Mouse (Mus musculus): Measurements from ENCODE around the gene Cachd1. TPM values are rescaled to one million over a fixed set of nuclear protein-coding genes. Genes with fewer than 3 reads are reported as not detected.

Gene Cachd1
- total RNA-seq, 2 experiments from 2014 or later, result 2.6 to 4.2 TPM

DNA sequence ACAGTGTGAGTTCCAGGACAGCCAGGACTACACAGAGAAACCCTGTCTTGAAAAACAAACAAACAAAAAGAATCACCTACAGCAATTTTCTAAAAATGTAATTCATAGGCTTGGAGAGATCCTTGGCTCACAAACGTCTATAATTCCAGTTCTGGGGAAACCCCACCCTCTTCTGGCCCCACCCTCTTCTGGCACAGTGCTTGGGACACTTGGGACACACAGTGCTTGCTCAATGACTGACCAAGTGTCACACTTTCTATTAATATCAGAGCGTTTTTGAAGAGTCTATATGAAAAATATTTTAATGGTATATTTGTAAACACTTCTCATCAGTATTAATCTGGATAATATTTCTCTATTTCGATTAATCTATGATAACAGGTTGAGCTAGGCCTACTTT, 256.6 kb downstream of the Cachd1 start:
- no peak for DNase-seq
- H3K27ac ChIP-seq, result no peak overlapping the region
- no peak overlapping the region for H3K4me3 ChIP-seq
- intact Hi-C loops (cut with DNase I), result no loop called here
- TF ChIP-seq CTCF (IDR thresholded peaks at IDR 0.05), result no peak

GRCm38 (mm10) chr4:101035131-101035530, 258.7 kb downstream of the Cachd1 start:
- Histone ChIP-seq H3K4me3 (no peak overlapping the region), H3K27ac (no peak overlapping the region)
- DNase-seq, result no peak
- intact Hi-C loops (cut with DNase I), result no loop called here
- no peak for TF ChIP-seq CTCF (IDR thresholded peaks at IDR 0.05)

DNA sequence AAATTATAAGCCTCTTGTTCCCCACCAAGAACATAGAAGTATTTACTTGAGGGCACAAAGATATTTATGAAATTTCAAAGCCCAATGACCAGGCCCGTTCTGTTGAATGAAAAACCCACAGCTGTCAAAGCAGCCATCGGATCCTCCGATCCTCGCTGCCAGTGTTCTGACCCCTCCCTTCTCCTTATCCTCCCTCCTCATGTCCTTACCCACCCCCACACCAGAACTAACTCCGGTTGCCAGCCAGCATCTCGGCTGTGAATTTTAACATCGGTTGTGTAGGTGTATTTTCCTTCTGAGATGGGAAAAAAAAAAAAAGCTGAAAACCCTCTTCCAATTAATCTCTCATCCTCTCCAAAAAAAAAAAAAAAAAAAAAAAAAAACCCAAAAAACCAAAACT, 260.7 kb downstream of the Cachd1 start:
- H3K4me3 ChIP-seq, result no peak overlapping the region
- peak overlapping the region; percentile 32; the same call in 1 of the 2 replicates for H3K27ac ChIP-seq
- DNase-seq, result no peak
- intact Hi-C loops (cut with DNase I), result no loop called here
- no peak for TF ChIP-seq CTCF (IDR thresholded peaks at IDR 0.05)

DNA sequence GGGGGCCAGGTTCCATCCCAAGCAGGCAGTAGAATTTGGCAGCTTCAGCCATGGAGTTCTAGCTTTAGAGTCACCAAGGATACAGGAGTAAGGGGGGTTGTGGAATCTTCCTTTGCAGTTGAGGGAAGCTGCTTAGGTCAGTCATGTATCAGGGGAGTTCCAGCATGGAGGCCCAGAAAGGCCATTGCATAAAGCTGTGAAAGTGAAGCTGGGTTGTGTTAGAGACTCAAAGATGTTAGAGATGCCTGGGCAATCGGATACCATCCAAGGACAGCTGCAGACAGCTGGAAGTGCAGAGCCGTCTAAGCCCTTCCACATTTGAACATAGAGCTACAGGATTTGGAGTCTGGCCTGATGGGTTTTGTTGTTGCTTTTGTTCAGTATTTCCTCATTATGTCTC, 267.2 kb downstream of the Cachd1 start:
- TF ChIP-seq CTCF (IDR thresholded peaks at IDR 0.05), result no peak
- no peak overlapping the region for H3K27ac ChIP-seq
- no peak overlapping the region for H3K4me3 ChIP-seq
- no peak for DNase-seq
- intact Hi-C loops (cut with DNase I), result no loop called here

DNA sequence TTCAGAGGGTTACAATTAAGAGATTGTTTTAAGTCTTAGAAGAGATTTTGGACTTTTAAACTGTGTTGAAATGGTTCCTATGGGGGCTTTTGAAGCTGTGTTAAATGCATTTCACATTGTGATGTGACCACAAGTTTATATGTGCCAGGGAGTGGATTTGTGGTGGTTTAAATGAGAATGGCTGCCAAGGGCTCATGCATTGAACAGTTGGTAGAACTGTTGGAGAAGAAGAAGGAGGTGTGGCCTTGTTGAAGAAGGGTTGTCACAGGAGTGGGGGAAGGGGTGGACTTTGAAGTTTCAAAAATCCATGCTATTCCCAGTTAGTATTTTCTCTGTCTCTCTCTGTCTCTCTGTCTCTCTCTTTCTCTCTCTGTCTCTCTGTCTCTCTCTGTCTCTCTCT, 267.7 kb downstream of the Cachd1 start:
- intact Hi-C loops (cut with DNase I), result no loop called here
- TF ChIP-seq CTCF (IDR thresholded peaks at IDR 0.05), result no peak
- no peak overlapping the region for H3K4me3 ChIP-seq
- DNase-seq, result no peak
- H3K27ac ChIP-seq, result no peak overlapping the region

DNA sequence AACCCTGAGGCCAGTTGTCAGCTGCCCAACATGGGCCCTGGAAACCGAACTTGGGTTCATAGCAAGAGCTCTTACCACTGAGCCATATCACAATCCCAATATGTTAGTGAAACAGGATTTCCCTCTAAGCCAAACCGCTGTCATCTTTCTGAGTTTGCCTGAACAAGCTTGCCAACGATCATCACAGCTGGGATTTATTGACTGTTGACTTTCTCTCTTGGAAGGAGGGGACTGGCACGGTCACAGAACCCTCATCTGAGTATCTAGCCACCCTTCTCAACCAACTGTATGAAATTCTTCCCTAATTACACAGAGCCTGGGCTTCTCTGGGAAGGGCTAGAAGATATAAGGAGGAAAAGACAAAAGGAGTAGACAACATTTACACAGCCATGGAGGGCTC, 270.1 kb downstream of the Cachd1 start:
- TF ChIP-seq CTCF (IDR thresholded peaks at IDR 0.05), result no peak
- Histone ChIP-seq H3K27ac (no peak overlapping the region), H3K4me3 (no peak overlapping the region)
- no peak for DNase-seq
- intact Hi-C loops (cut with DNase I), result no loop called here

DNA sequence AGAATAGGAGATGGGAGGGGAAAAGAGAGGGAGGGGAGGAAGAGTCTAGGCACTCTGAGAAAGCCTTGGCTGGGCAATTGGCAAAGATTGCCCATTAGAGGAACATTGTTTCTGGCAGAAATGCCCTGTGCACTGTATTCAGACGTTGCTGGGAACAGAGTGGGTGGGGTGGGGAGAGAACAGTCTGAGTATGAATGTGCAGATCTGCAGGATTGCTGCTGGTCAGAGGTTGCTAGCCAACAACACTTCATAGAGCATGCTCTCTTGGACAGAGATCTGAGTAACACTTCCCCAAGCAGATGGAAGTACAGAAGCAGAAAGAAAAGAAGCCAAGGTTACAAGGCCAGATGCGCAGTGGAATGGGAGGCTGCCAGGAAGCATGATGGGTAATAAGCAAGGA, 285.7 kb downstream of the Cachd1 start:
- no peak overlapping the region for H3K27ac ChIP-seq
- TF ChIP-seq CTCF (IDR thresholded peaks at IDR 0.05), result no peak
- intact Hi-C loops (cut with DNase I), result no loop called here
- no peak overlapping the region for H3K4me3 ChIP-seq
- no peak for DNase-seq

DNA sequence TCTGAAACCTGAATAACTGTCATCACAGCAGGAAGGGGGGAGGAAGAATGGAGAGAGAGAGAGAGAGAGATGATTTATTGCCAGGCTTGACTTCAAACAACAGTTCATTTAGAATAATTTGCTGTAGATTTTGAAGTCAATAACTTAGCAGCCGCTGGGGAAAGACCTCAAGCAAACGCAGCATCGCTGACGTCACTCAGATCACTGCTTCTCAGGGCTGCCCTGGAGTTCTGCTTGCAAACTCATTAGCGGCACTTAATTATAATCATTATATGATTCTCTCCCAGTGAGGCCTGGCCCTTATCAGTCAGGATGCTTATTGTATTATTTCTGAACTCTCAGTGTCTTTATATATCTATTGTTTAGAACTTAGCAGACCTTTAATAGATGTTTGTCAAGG, 289.9 kb downstream of the Cachd1 start:
- Histone ChIP-seq H3K4me3 (no peak overlapping the region), H3K27ac (no peak overlapping the region)
- no peak for TF ChIP-seq CTCF (IDR thresholded peaks at IDR 0.05)
- intact Hi-C loops (cut with DNase I), result no loop called here
- no peak for DNase-seq

GRCm38 (mm10) chr4:101068786-101069153, 292.3 kb downstream of the Cachd1 start, which contains the start of gene Raver2:
Gene Raver2 (plus strand): TSS chr4:101068983.
- peak; percentile 72 for DNase-seq
- peak; percentile 43 for TF ChIP-seq CTCF (IDR thresholded peaks at IDR 0.05)
- peak within 1 kb of the TSS; percentile 83 for H3K4me3 ChIP-seq
- peak within 1 kb of the TSS; percentile 66 for H3K27ac ChIP-seq
- intact Hi-C loops (cut with DNase I), result no loop called here

DNA sequence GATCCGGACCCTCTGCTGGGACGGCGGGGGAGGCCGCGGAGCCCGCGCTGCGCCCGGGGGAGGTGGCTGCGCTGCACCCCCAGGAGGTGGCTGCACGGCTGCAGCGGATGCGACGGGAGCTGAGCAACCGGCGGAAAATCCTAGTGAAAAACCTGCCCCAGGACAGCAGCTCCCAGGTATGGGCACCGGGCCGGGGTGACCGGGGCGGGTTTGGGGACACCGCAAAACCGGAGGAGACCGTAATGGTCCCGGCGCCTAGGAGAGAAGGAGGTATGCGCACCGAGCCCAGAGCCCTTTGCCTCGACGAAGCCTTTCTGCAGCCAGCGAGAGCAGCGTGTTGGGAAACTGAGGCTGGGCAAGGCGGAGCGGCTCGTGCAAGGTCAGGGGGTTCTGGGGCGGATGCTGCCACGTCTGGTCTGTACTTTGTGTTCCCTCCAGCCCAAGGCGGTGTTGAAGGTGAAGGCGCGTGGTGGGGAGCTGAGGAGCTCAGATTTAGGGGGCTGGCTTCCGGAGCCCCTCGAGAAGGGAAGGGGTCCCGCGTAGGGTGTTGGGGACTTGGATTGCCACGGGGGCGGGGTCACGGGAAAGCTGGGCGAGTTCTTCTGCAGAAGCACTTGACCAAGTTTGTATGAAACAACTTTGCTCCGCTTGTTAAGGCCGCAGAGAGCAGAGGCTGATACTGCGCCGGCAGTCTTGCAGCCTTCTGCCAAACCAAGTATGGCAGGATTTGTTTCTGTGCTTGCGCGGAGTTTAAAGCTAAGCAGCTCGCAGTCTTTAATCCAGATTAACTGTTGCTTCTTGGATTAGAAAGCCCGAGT, 292.9 kb downstream of the Cachd1 start:
- intact Hi-C loops (cut with DNase I), result no loop called here
- no peak for TF ChIP-seq CTCF (IDR thresholded peaks at IDR 0.05)
- peak; percentile 31 for DNase-seq
- Histone ChIP-seq H3K27ac (peak overlapping the region; percentile 66), H3K4me3 (peak overlapping the region; percentile 83)

- intact Hi-C loops (cut with DNase I), result no loop called here
- TF ChIP-seq CTCF (IDR thresholded peaks at IDR 0.05), result no peak
- DNase-seq, result no peak
Measured at GRCm38 (mm10) chr4:101071570-101071969, 295.1 kb downstream of the Cachd1 start.

GRCm38 (mm10) chr4:101076425-101076824, 299.9 kb downstream of the Cachd1 start:
- intact Hi-C loops (cut with DNase I), result no loop called here
- Histone ChIP-seq H3K27ac (no peak overlapping the region), H3K4me3 (no peak overlapping the region)
- no peak for TF ChIP-seq CTCF (IDR thresholded peaks at IDR 0.05)
- DNase-seq, result no peak

More at GRCm38 (mm10) chr4:101071570-101071969, 295.1 kb downstream of the Cachd1 start:
- no peak overlapping the region for H3K27ac ChIP-seq
- no peak overlapping the region for H3K4me3 ChIP-seq

Other genes with a start within 250 kb of the Cachd1 start
- not detected for gene Gm10577, start 244.0 kb downstream of the Cachd1 start, total RNA-seq (2021)